Mouse (Mus musculus): Measurements from ENCODE around the gene Alyref. TPM values are rescaled to one million over a fixed set of nuclear protein-coding genes. Genes with fewer than 3 reads are reported as not detected.

Gene Alyref
- polyA plus RNA-seq (2012; rRNA removed; ENCODE audit: low replicate concordance), result 26.4 and 41.1 TPM in 2 replicates

DNA sequence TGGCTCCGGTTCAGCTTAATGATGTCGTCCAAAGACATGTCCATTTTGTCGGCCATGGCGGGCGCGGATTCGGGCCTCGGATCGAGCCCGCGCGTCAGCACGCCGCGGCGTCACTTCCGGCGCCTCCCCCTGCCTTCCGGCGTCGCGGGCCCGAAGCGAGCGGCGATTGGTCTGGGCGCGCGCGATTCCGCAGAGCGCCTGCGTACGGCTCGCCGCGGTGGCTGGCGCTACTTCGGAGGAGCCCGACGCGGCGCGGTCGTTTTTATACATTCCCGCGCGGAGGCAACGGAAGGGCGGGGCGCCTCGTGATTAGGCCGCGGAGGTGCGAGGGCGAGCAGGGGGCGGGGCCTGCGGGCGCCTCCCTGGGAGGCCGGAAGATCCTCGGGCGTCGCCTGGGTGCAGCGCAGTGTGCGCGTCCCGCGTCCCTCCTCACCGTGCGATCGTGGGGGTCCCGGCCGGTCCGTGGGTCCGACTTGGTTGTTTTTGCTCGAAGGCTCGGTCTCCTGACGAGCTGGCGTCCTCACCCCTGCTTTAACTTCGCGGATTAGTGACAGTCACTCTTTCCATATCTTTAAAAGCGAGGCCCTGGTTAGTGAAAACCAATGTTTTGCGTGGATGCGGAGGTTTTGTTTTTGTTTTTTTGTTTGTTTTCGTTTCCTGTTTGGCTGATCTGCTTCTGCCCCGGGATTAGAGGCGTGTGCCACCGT, at the start of gene Alyref, which contains the start of gene Anapc11:
Gene Alyref (minus strand): TSS at position 83 of the 707 bp plus-strand sequence.
Gene Anapc11 (plus strand): TSS at position 139 of the 707 bp plus-strand sequence.

GRCm38 (mm10) chr11:120643601-120643987, 45.4 kb upstream of the Alyref start, which contains the start of gene Pycr1:
Pycr1 (minus strand) TSS chr11:120643769.

DNA sequence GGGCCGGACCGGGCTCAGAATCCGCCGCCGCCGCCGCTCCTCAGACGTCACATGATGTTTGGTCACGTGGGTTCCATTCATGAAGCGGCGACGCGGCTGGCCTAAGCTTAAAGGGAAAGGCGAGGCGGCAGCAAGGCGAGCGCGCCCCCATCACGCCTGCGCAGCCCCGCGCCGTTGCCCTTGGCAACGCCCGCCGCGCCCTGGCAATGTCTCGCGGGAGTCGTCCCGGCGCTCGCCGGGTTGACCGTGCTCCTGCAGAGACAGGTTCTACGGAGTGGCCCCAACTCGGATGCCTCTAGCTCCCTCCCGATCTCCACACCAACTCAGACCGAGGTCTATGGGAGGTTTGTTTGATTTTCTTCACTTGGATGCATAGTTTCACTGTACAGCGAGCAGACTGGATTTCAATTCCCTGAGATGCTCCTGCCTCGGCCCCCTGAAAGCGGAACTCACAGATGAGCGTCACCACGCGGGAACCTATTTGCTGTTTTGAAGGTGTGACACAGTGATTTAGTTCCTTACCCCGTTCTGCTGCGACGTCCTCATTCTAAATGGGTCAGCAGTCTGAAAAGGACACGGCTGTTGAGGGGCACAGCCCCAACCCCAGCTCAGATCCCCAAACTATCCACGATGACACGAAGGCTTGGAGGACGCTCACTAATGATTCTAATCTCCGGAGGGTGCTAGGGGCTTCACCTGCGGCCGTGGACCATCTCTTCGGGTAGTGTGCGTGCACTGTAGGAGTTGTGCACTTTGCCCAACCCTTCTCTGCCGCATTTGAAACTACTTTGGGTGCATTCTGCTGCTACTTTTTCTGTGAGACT, 35.6 kb upstream of the Alyref start, which contains the start of gene Mafg:
Gene Mafg (minus strand): TSS at position 81 of the 824 bp plus-strand sequence.

DNA sequence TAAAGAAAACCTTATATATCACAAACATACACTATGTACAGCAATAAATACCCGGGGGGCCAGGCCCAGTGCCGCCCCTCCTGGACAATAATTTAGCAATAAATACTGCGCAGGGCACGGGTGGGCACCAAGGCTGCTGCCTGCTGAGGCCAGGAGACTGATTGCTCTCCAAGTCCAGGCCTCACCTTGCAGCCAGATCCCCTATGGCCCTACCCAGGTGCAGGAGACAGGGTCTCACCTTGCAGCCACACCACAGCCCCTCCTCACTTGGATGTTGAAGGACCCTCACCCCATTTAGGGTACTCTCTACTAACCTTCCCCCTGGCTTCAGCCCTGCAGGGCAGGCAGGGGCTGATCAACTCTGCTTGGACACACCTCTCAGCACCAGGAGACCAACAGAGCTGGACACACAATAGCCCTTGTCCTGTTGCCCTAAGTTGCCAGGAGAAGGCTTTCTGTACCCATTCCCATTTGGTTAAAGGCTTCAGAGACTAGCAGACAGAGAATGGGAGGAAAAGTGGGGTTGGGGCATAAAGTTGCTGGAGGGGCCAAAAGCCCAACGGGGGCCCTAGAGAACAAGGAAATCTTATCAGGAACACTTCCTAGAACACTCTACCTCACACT, 27.1 kb upstream of the Alyref start, which contains the start of gene Sirt7:
Gene Sirt7 (minus strand): TSS at position 89 of the 624 bp plus-strand sequence.

DNA sequence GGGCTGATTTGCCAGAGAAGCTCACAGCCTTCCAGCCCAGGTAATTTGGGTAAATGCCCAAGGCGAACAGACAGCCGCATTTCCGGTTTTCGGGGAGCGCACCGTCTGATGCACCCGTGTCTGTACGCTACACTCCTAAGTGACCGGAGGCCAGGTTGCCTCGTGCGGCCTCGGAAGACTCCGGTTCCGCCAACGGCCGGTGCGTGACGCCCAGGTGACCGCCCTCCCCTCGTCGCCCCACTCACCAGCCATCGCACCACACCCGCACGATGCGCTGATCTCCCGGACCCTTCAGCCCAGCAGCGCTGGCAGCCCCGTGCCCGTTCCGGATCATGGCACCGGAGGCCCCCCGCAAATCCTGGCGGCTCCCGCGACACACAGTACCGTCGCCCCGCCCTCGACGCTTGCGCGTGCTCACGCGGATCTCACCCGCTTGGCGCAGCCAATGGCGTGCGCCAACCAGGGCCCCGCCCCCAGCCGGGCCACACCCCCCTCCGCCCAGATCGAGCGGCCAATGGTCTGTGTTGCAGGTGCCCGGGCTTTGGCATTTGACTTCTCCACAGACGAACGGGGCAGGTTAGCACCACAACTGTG, 19.5 kb upstream of the Alyref start, which contains the start of gene Pcyt2:
Gene Pcyt2 (minus strand): TSS at position 418 of the 594 bp plus-strand sequence.

DNA sequence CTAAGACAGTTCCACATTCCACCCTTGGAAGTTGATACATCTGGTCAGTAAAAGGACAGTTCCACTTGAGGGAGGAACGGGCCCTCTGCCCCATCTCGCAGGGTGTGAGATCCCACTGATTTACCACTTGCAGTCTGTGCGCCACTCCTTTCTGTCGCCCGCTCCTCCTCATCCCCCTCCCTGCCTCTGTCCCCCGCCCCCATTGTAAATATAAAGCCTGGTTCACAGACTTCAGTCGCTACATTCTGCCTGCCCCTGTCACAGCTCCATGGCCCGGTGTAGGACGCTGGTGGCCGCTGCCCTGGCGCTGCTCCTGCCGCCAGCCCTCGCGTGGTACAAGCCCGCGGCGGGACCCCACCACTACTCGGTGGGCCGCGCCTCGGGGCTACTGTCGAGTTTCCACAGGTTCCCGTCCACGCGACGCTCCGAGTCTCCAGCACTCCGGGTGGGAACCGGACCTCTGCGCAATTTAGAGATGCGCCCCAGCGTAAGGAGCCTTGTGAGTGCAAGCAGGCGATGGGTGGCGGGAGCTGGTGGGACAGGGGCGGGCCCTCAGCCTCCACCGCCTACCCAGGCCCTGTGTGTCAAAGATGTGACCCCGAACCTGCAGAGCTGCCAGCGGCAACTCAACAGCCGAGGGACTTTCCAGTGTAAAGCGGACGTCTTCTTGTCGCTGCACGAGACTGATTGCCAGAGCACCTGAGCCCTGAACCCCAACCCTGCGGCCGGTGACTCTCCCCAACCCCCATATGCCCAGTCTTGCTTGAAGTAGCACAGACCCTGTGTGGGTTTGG, 10.3 kb upstream of the Alyref start, which contains the start of gene Npb:
Gene Npb (plus strand): TSS at position 237 of the 794 bp plus-strand sequence.

DNA sequence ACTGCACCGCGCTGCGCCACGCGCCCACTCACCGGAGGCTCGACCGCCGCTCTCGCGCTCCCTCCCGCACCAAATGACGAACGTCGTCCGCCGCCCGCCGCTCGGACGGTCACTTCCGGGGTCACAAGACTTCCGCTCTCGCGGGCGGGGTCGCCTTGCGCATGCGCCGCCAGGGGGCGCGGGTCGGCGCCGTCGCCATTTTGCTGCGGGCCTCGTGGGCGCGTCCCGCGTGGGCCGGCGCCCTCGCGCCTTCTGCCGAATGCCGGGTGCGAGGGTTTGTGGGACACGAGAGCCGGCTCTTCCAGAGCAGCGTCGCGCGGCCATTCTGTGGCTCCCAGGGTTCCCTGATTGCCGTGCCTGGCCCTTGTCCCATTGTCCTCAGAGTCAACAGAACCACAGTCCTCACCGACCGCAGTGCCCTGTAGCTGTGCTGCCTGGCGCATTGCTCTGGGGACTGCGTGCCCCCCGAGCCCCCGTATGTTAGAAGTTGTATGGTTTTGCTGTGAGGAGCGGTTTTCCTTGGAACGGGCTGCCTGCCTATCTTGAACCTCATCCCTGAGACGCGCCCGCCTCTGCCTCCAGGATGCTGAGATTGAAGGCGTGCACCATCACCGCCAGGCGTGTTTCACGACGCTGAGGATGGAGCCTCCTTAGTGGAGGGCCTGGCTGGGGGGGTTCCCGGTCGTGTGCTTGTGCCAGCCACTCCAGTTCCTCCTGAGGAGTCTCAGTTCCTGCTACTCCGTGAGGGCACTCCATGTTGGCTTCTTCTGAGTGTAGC, 16.5 kb downstream of the Alyref start, which contains the start of gene Arhgdia:
Gene Arhgdia (minus strand): TSS at position 135 of the 778 bp plus-strand sequence.

GRCm38 (mm10) chr11:120572752-120573584, 25.2 kb downstream of the Alyref start, which contains the start of gene P4hb:
P4hb (minus strand) TSS chr11:120573253.

GRCm38 (mm10) chr11:120550810-120551440, 47.2 kb downstream of the Alyref start, which contains the start of gene Ppp1r27:
Ppp1r27 (minus strand) TSS chr11:120551132.

DNA sequence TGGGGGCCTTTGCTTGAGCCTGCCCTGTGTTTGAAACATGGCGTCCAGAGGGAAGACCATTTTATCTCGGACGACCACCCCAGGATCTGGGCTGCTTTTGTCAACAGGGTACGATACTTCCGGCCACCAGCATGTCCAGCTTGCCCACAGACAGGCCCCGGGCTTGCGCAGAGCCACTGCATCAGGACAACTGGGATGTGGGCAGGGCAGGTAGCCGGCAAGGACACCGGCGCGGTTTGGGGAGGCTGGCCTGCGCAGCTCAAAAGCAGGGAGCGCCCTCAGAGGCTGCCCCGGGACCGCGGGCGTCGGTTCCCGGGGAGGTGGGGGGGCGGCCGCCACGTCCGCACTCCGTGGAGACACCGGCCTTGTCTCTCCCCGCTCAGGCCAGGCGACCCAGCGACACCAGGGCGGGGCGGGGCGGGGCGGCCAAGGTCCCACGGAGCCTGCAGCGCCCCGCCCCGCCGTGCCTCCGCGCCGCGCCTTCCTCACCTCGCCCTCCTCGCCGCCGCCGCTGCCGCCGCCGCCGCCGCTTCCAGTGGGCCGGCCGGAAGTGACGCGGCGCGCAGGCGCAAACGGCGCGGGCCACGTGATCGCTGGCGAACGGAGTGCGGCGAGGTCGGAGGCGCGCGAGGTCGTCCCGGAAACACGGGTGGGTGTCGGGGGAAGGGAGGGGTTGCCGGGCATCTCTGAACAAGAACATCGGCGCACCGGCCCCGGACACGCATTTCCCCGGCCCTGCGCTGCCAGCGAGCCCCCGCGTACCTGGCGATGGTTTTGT, 48.8 kb downstream of the Alyref start, which contains the start of gene Mcrip1:
Gene Mcrip1 (minus strand): TSS at position 560 of the 778 bp plus-strand sequence.

Other genes with a start within 250 kb of the Alyref start
- gene Actg1, start 249.8 kb downstream of the Alyref start, polyA plus RNA-seq (2012; rRNA removed; ENCODE audit: low replicate concordance), result 1,196 and 1,314 TPM in 2 replicates
- not detected in 2 replicates for gene Fscn2, start 236.8 kb downstream of the Alyref start, polyA plus RNA-seq (2012; rRNA removed; ENCODE audit: low replicate concordance)
- gene Faap100, start 219.6 kb downstream of the Alyref start, polyA plus RNA-seq (2012; rRNA removed; ENCODE audit: low replicate concordance), result 33.9 and 79.5 TPM in 2 replicates
- 67.6 and 68.3 TPM in 2 replicates for gene Nploc4, start 160.7 kb downstream of the Alyref start, polyA plus RNA-seq (2012; rRNA removed; ENCODE audit: low replicate concordance)
- gene Tspan10, start 155.7 kb downstream of the Alyref start, polyA plus RNA-seq (2012; rRNA removed; ENCODE audit: low replicate concordance), result 0.09 TPM in 1 of 2 replicates, not detected in the other
- gene Pde6g, start 144.9 kb downstream of the Alyref start, polyA plus RNA-seq (2012; rRNA removed; ENCODE audit: low replicate concordance), result 0.70 and 1.1 TPM in 2 replicates
- gene Oxld1, start 140.3 kb downstream of the Alyref start, polyA plus RNA-seq (2012; rRNA removed; ENCODE audit: low replicate concordance), result 27.4 and 32.4 TPM in 2 replicates
- 15.0 and 26.0 TPM in 2 replicates for gene Ccdc137, start 140.2 kb downstream of the Alyref start, polyA plus RNA-seq (2012; rRNA removed; ENCODE audit: low replicate concordance)
- gene Arl16, start 130.8 kb downstream of the Alyref start, polyA plus RNA-seq (2012; rRNA removed; ENCODE audit: low replicate concordance), result 29.0 and 40.5 TPM in 2 replicates
- gene Mrpl12, start 113.8 kb downstream of the Alyref start, polyA plus RNA-seq (2012; rRNA removed; ENCODE audit: low replicate concordance), result 108 and 111 TPM in 2 replicates
- 651 and 925 TPM in 2 replicates for gene Slc25a10, start 106.5 kb downstream of the Alyref start, polyA plus RNA-seq (2012; rRNA removed; ENCODE audit: low replicate concordance)
- 1.3 and 3.8 TPM in 2 replicates for gene Gcgr, start 67.7 kb downstream of the Alyref start, polyA plus RNA-seq (2012; rRNA removed; ENCODE audit: low replicate concordance)
- 157 and 174 TPM in 2 replicates for gene Mcrip1, start 48.6 kb downstream of the Alyref start, polyA plus RNA-seq (2012; rRNA removed; ENCODE audit: low replicate concordance)
- not detected in 2 replicates for gene Ppp1r27, start 47.2 kb downstream of the Alyref start, polyA plus RNA-seq (2012; rRNA removed; ENCODE audit: low replicate concordance)
- 212 and 315 TPM in 2 replicates for gene P4hb, start 25.1 kb downstream of the Alyref start, polyA plus RNA-seq (2012; rRNA removed; ENCODE audit: low replicate concordance)
- 706 and 742 TPM in 2 replicates for gene Arhgdia, start 16.7 kb downstream of the Alyref start, polyA plus RNA-seq (2012; rRNA removed; ENCODE audit: low replicate concordance)
- 102 and 121 TPM in 2 replicates for gene Anapc11, start 56 bp upstream of the Alyref start, polyA plus RNA-seq (2012; rRNA removed; ENCODE audit: low replicate concordance)
- gene Npb, start 10.1 kb upstream of the Alyref start, polyA plus RNA-seq (2012; rRNA removed; ENCODE audit: low replicate concordance), result 0.39 and 2.5 TPM in 2 replicates
- 202 and 224 TPM in 2 replicates for gene Pcyt2, start 19.6 kb upstream of the Alyref start, polyA plus RNA-seq (2012; rRNA removed; ENCODE audit: low replicate concordance)
- gene Sirt7, start 26.9 kb upstream of the Alyref start, polyA plus RNA-seq (2012; rRNA removed; ENCODE audit: low replicate concordance), result 63.3 and 73.1 TPM in 2 replicates
- 53.4 and 67.3 TPM in 2 replicates for gene Mafg, start 35.2 kb upstream of the Alyref start, polyA plus RNA-seq (2012; rRNA removed; ENCODE audit: low replicate concordance)
- gene Pycr1, start 45.4 kb upstream of the Alyref start, polyA plus RNA-seq (2012; rRNA removed; ENCODE audit: low replicate concordance), result 8.3 and 23.9 TPM in 2 replicates
- 0.14 TPM in 1 of 2 replicates, not detected in the other for gene Myadml2, start 49.8 kb upstream of the Alyref start, polyA plus RNA-seq (2012; rRNA removed; ENCODE audit: low replicate concordance)
- gene Notum, start 62.8 kb upstream of the Alyref start, polyA plus RNA-seq (2012; rRNA removed; ENCODE audit: low replicate concordance), result 5.0 TPM in 1 of 2 replicates, not detected in the other
- gene Aspscr1, start 74.6 kb upstream of the Alyref start, polyA plus RNA-seq (2012; rRNA removed; ENCODE audit: low replicate concordance), result 89.5 and 105 TPM in 2 replicates
- gene Cenpx, start 115.4 kb upstream of the Alyref start, polyA plus RNA-seq (2012; rRNA removed; ENCODE audit: low replicate concordance), result 89.1 and 110 TPM in 2 replicates
- 30.1 and 63.6 TPM in 2 replicates for gene Lrrc45, start 115.6 kb upstream of the Alyref start, polyA plus RNA-seq (2012; rRNA removed; ENCODE audit: low replicate concordance)
- 16.6 and 55.7 TPM in 2 replicates for gene Rac3, start 123.1 kb upstream of the Alyref start, polyA plus RNA-seq (2012; rRNA removed; ENCODE audit: low replicate concordance)
- gene Dcxr, start 128.9 kb upstream of the Alyref start, polyA plus RNA-seq (2012; rRNA removed; ENCODE audit: low replicate concordance), result 141 and 144 TPM in 2 replicates
- 204 and 309 TPM in 2 replicates for gene Cbr2, start 133.7 kb upstream of the Alyref start, polyA plus RNA-seq (2012; rRNA removed; ENCODE audit: low replicate concordance)
- 0.50 and 9.3 TPM in 2 replicates for gene Hmga1b, start 164.4 kb upstream of the Alyref start, polyA plus RNA-seq (2012; rRNA removed; ENCODE audit: low replicate concordance)
- gene Rfng, start 185.8 kb upstream of the Alyref start, polyA plus RNA-seq (2012; rRNA removed; ENCODE audit: low replicate concordance), result 57.4 and 75.5 TPM in 2 replicates
- gene Gps1, start 185.9 kb upstream of the Alyref start, polyA plus RNA-seq (2012; rRNA removed; ENCODE audit: low replicate concordance), result 171 and 257 TPM in 2 replicates
- 33.0 and 52.4 TPM in 2 replicates for gene Dus1l, start 198.0 kb upstream of the Alyref start, polyA plus RNA-seq (2012; rRNA removed; ENCODE audit: low replicate concordance)
- 8,340 and 15,875 TPM in 2 replicates for gene Fasn, start 226.2 kb upstream of the Alyref start, polyA plus RNA-seq (2012; rRNA removed; ENCODE audit: low replicate concordance)

Data from subcutaneous adipose tissue, adult 2 months (tissue).